Mouse (Mus musculus) liver, embryonic 13.5 days (tissue): ENCODE data around the gene Tmem30c. TPM values are rescaled to one million over a fixed set of nuclear protein-coding genes. Genes with fewer than 3 reads are reported as not detected.

Experiments used
- ATAC-seq: fragments of 200-750 bp; cut with Nextera tagmentation; 2 replicates; pipeline ENCODE4 v1.8.0; 2017; ENCODE audit warnings: low read depth, mild to moderate bottlenecking, moderate number of reproducible peaks, moderate library complexity
- DNase-seq: peaks from one replicate; pipeline ENCODE4 v3.0.0; 2022
- H3K27ac ChIP-seq: fragments of 300-500 bp; sonication (generic); 2 replicates; pipeline ENCODE4 v1.5.1; 2015; ENCODE audit warnings: moderate library complexity, mild to moderate bottlenecking, inconsistent platforms
- H3K27me3 ChIP-seq: fragments of 300-500 bp; sonication (generic); 2 replicates; pipeline ENCODE4 v1.6.1; 2015; ENCODE audit warnings: mild to moderate bottlenecking, inconsistent platforms
- H3K36me3 ChIP-seq: fragments of 300-500 bp; sonication (generic); 2 replicates; pipeline ENCODE4 v1.6.1; 2015; ENCODE audit warnings: mild to moderate bottlenecking, inconsistent platforms
- H3K4me1 ChIP-seq: fragments of 300-500 bp; sonication (generic); replicated peaks from 2 replicates; pipeline ENCODE4 v1.6.1; 2015; ENCODE audit warnings: inconsistent platforms
- H3K4me2 ChIP-seq: fragments of 300-500 bp; sonication (generic); 2 replicates; pipeline ENCODE4 v1.6.1; 2015; ENCODE audit warnings: inconsistent platforms, mild to moderate bottlenecking, moderate library complexity
- H3K4me3 ChIP-seq: fragments of 300-500 bp; sonication (generic); replicated peaks from 2 replicates; pipeline ENCODE4 v1.5.1; 2015; ENCODE audit warnings: mild to moderate bottlenecking, inconsistent platforms
- H3K9ac ChIP-seq: fragments of 300-500 bp; sonication (generic); 2 replicates; pipeline ENCODE4 v1.6.1; 2015; ENCODE audit warnings: mild to moderate bottlenecking, inconsistent platforms
- H3K9me3 ChIP-seq: fragments of 300-500 bp; sonication (generic); replicated peaks from 2 replicates; pipeline ENCODE4 v1.6.1; 2016; ENCODE audit warnings: inconsistent platforms
- WGBS: fragments of 180-500 bp; shearing (Covaris S2); methylation state at CpG from one replicate; pipeline ENCODE4 v1.1.7; 2015; ENCODE audit not compliant: insufficient replicate concordance; 5-methylcytosine and 5-hydroxymethylcytosine counted together
- polyA plus RNA-seq: library from polyadenylated mRNA; unstranded; fragments of >200 nt; fragmentation: Nextera tagmentation; extraction: Ambion mirVana; gene quantifications from 2 replicates; pipeline ENCODE4 v1.2.1, GENCODE M21; 2015

The Tmem30c gene
- not detected in 2 replicates for polyA plus RNA-seq

- no peak within 1 kb of the TSS for H3K9ac ChIP-seq
- H3K27ac ChIP-seq: no peak within 1 kb of the TSS
- no peaks in the 10 kb centered on the region for H3K9me3 ChIP-seq
- H3K4me3 ChIP-seq: no peak within 1 kb of the TSS
- ATAC-seq (no peak), DNase-seq (no peak)
- WGBS: 59% methylated on average over 2 of the region's 2 CpGs
- no peak within 1 kb of the TSS for H3K4me2 ChIP-seq
- H3K36me3 ChIP-seq: no peaks in the 10 kb centered on the region
- H3K4me1 ChIP-seq: no peaks in the 10 kb centered on the region
- H3K27me3 ChIP-seq: no peaks in the 10 kb centered on the region
These were observed at the start of gene Tmem30c for GRCm38 (mm10) chr16:57292765-57293164. Gene Tmem30c (minus strand): TSS chr16:57292865.

GRCm38 (mm10) chr16:57340613-57340898, 47.9 kb upstream of the Tmem30c start:
- Histone ChIP-seq H3K4me3 (no peak overlapping the region), H3K9me3 (no peaks in the 10 kb centered on the region), H3K9ac (no peak overlapping the region), H3K36me3 (no peaks in the 10 kb centered on the region), H3K27ac (no peak overlapping the region), H3K4me1 (no peaks in the 10 kb centered on the region), H3K27me3 (no peaks in the 10 kb centered on the region), H3K4me2 (no peak overlapping the region)
- 61% methylated on average over 5 of the region's 5 CpGs for WGBS
- no peak for DNase-seq
- no peak for ATAC-seq

- no peaks in the 10 kb centered on the region for H3K27me3 ChIP-seq
- no peaks in the 10 kb centered on the region for H3K4me1 ChIP-seq
- H3K27ac ChIP-seq: no peak overlapping the region
- ATAC-seq (no peak), DNase-seq (no peak)
- H3K36me3 ChIP-seq: no peaks in the 10 kb centered on the region
- no peak overlapping the region for H3K9ac ChIP-seq
- no peak overlapping the region for H3K4me3 ChIP-seq
- no peaks in the 10 kb centered on the region for H3K9me3 ChIP-seq
- WGBS: 74% methylated on average over 8 of the region's 8 CpGs
- no peak overlapping the region for H3K4me2 ChIP-seq
These were observed 47.3 kb upstream of the Tmem30c start for GRCm38 (mm10) chr16:57339765-57340612.

GRCm38 (mm10) chr16:57336770-57337423, 44.2 kb upstream of the Tmem30c start:
- 51% methylated on average over 11 of the region's 11 CpGs for WGBS
- no peak overlapping the region for H3K4me2 ChIP-seq
- ATAC-seq: no peak

GRCm38 (mm10) chr16:57332301-57332700, 39.6 kb upstream of the Tmem30c start:
- ATAC-seq: no peak
- Histone ChIP-seq H3K27ac (no peak overlapping the region), H3K4me1 (no peaks in the 10 kb centered on the region), H3K36me3 (no peaks in the 10 kb centered on the region), H3K27me3 (no peaks in the 10 kb centered on the region), H3K4me3 (no peak overlapping the region), H3K4me2 (no peak overlapping the region), H3K9me3 (no peaks in the 10 kb centered on the region), H3K9ac (no peak overlapping the region)
- WGBS: 69% methylated on average over 7 of the region's 7 CpGs
- no peak for DNase-seq

More at GRCm38 (mm10) chr16:57336770-57337423, 44.2 kb upstream of the Tmem30c start:
- no peaks in the 10 kb centered on the region for H3K36me3 ChIP-seq
- no peak for DNase-seq
- no peak overlapping the region for H3K4me3 ChIP-seq
- no peaks in the 10 kb centered on the region for H3K4me1 ChIP-seq
- no peak overlapping the region for H3K27ac ChIP-seq
- H3K9ac ChIP-seq: no peak overlapping the region
- H3K9me3 ChIP-seq: no peaks in the 10 kb centered on the region
- H3K27me3 ChIP-seq: no peaks in the 10 kb centered on the region

- WGBS: 67% methylated on average over 2 of the region's 2 CpGs
- DNase-seq: no peak
These were observed 37.4 kb upstream of the Tmem30c start for GRCm38 (mm10) chr16:57330111-57330510.

GRCm38 (mm10) chr16:57329028-57329427, 36.4 kb upstream of the Tmem30c start:
- ATAC-seq (no peak), DNase-seq (no peak)
- Histone ChIP-seq H3K36me3 (no peaks in the 10 kb centered on the region), H3K27me3 (no peaks in the 10 kb centered on the region), H3K4me3 (no peak overlapping the region), H3K9me3 (no peaks in the 10 kb centered on the region), H3K27ac (no peak overlapping the region), H3K4me2 (no peak overlapping the region), H3K9ac (no peak overlapping the region), H3K4me1 (no peaks in the 10 kb centered on the region)
- 70% methylated on average over 8 of the region's 8 CpGs for WGBS

More at GRCm38 (mm10) chr16:57330111-57330510, 37.4 kb upstream of the Tmem30c start:
- H3K4me1 ChIP-seq: no peaks in the 10 kb centered on the region
- no peak overlapping the region for H3K4me2 ChIP-seq
- no peaks in the 10 kb centered on the region for H3K9me3 ChIP-seq
- H3K4me3 ChIP-seq: no peak overlapping the region
- H3K36me3 ChIP-seq: no peaks in the 10 kb centered on the region
- no peak overlapping the region for H3K27ac ChIP-seq
- H3K27me3 ChIP-seq: no peaks in the 10 kb centered on the region
- H3K9ac ChIP-seq: no peak overlapping the region
- no peak for ATAC-seq

GRCm38 (mm10) chr16:57326996-57327395, 34.3 kb upstream of the Tmem30c start:
- Histone ChIP-seq H3K9ac (no peak overlapping the region), H3K9me3 (no peaks in the 10 kb centered on the region), H3K36me3 (no peaks in the 10 kb centered on the region), H3K27me3 (no peaks in the 10 kb centered on the region), H3K4me3 (no peak overlapping the region), H3K4me2 (no peak overlapping the region), H3K4me1 (no peaks in the 10 kb centered on the region), H3K27ac (no peak overlapping the region)
- ATAC-seq: no peak
- DNase-seq: no peak
- WGBS: 70% methylated on average over 7 of the region's 7 CpGs

- Histone ChIP-seq H3K9ac (no peak overlapping the region), H3K4me3 (no peak overlapping the region), H3K4me2 (no peak overlapping the region)
These were observed 26.8 kb upstream of the Tmem30c start for GRCm38 (mm10) chr16:57319284-57320124.

GRCm38 (mm10) chr16:57318637-57319125, 26.0 kb upstream of the Tmem30c start:
- Histone ChIP-seq H3K27me3 (no peaks in the 10 kb centered on the region), H3K36me3 (no peaks in the 10 kb centered on the region), H3K9me3 (no peaks in the 10 kb centered on the region), H3K4me3 (no peak overlapping the region), H3K4me2 (no peak overlapping the region), H3K27ac (no peak overlapping the region), H3K4me1 (no peaks in the 10 kb centered on the region), H3K9ac (no peak overlapping the region)
- WGBS: 75% methylated on average over 8 of the region's 8 CpGs
- DNase-seq (no peak), ATAC-seq (no peak)

More at GRCm38 (mm10) chr16:57319284-57320124, 26.8 kb upstream of the Tmem30c start:
- Histone ChIP-seq H3K27ac (no peak overlapping the region), H3K27me3 (no peaks in the 10 kb centered on the region), H3K36me3 (no peaks in the 10 kb centered on the region), H3K4me1 (no peaks in the 10 kb centered on the region), H3K9me3 (no peaks in the 10 kb centered on the region)
- WGBS: 70% methylated on average over 7 of the region's 7 CpGs
- no peak for DNase-seq
- no peak for ATAC-seq
